In the genomic region with DNA sequence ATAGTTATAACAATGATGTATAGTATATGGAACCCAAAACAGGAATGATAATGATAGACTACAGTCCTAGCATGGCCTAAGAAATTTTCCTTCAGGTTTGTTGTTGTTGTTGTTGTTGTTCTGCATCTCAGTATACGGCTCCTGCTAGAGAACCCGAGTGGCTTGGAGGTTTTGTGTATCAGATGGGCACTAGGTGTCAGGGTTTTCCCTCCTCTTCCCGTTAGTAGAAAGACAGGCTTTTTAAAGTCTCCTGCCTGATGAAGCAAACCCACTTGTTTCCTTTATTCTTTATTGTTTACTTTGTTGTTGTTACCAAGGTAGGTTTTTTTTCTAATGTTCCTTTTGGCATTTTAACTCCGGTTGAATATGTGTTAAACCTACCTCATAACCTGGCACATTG, we compare ENCODE assay signal across 19 mouse cellular contexts.
"Had no signal": no experiment of that assay in that cellular context is flagged by ENCODE, and none has a peak within 500 bp of the region (broad histone marks: within the 10 kb centered on the region; RNA-seq: fewer than 3 reads in every experiment).

No protein-coding gene starts in this region.

- H3K9ac ChIP-seq: kidney, embryonic 15.5 days; liver, embryonic 13.5 days; midbrain, embryonic 12.5 days; neural tube, embryonic 12.5 days; neural tube, embryonic 15.5 days had no signal

- H3K9me3 ChIP-seq: kidney, embryonic 15.5 days; liver, embryonic 13.5 days; midbrain, embryonic 12.5 days; neural tube, embryonic 12.5 days; neural tube, embryonic 15.5 days had no signal

- H3K4me3 ChIP-seq: kidney, embryonic 15.5 days; left cerebral cortex, adult 2 months; liver, embryonic 13.5 days; midbrain, embryonic 12.5 days; neural tube, embryonic 12.5 days; neural tube, embryonic 15.5 days had no signal

- H3K36me3 ChIP-seq: midbrain, embryonic 12.5 days had no signal

- H3K27ac ChIP-seq: kidney, embryonic 15.5 days; left cerebral cortex, adult 2 months; liver, embryonic 13.5 days; neural tube, embryonic 12.5 days; neural tube, embryonic 15.5 days; stomach, postnatal 0 days had no signal

- H3K4me2 ChIP-seq: kidney, embryonic 15.5 days; liver, embryonic 13.5 days; midbrain, embryonic 12.5 days; neural tube, embryonic 12.5 days; neural tube, embryonic 15.5 days had no signal

- H3K27me3 ChIP-seq: kidney, embryonic 15.5 days; liver, embryonic 13.5 days; midbrain, embryonic 12.5 days; neural tube, embryonic 12.5 days; neural tube, embryonic 15.5 days had no signal

- DNase-seq: kidney, adult 8-10 months; kidney, postnatal 4 days; layer of hippocampus, postnatal 36 days; liver, embryonic 13.5 days; lung, adult 2 months; lung, postnatal 14 days; lung, postnatal 4 days; right cerebral cortex, adult 18-20 months; right cerebral cortex, postnatal 14 days; right cerebral cortex, postnatal 4 days; thymus, adult 2 months; thymus, postnatal 14 days; thymus, postnatal 4 days had no signal

- H3K4me1 ChIP-seq: kidney, embryonic 15.5 days; liver, embryonic 13.5 days had no signal
